In the genomic region with DNA sequence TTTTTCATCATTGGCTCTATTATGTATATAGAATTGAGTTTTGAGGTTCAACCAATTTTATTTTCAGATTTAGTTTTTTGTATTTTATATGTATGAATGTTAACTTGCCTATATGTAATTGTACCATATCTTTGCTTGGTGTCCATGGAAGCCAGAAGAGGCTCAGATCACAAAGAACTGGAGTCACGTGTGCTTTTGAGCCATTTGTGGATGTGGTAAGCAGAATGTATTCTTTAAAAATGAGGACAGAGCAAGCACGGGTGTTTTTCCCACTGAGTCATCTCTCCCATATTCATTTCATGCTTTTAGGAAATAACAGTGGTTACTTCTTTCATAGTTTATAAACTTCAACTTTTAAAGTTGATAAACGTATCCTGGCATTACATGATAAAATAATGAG, we compare ENCODE assay signal across 27 mouse cellular contexts.
"Had no signal": no experiment of that assay in that cellular context is flagged by ENCODE, and none has a peak within 500 bp of the region (broad histone marks: within the 10 kb centered on the region; RNA-seq: fewer than 3 reads in every experiment).

No protein-coding gene starts in this region.

- DNase-seq: gastrocnemius, adult 2 months; gastrocnemius, postnatal 10 days; gastrocnemius, postnatal 25 days; heart, adult 18-20 months; heart, postnatal 14 days; heart, postnatal 36 days; kidney, adult 11 months; kidney, adult 2 months; kidney, adult 9 months; kidney, postnatal 14 days; kidney, postnatal 36 days; layer of hippocampus, adult 9-11 months; layer of hippocampus, postnatal 36 days; liver; liver, embryonic 13.5 days had no signal

- H3K27ac ChIP-seq: gastrocnemius, adult 2 months; heart, embryonic 13.5 days; heart, embryonic 15.5 days; hindbrain, embryonic 13.5 days; hindbrain, embryonic 15.5 days; hindbrain, postnatal 0 days; kidney, embryonic 15.5 days; kidney, postnatal 0 days; limb, embryonic 10.5 days; limb, embryonic 12.5 days; liver, embryonic 13.5 days; liver, embryonic 15.5 days had no signal

- H3K9me3 ChIP-seq: heart, embryonic 13.5 days; heart, embryonic 15.5 days; hindbrain, embryonic 13.5 days; hindbrain, embryonic 15.5 days; kidney, embryonic 15.5 days; limb, embryonic 10.5 days; limb, embryonic 12.5 days; liver, embryonic 13.5 days; liver, embryonic 15.5 days had no signal

- H3K36me3 ChIP-seq: heart, embryonic 13.5 days; heart, embryonic 15.5 days; hindbrain, embryonic 13.5 days; hindbrain, embryonic 15.5 days; kidney, embryonic 15.5 days; limb, embryonic 10.5 days; limb, embryonic 12.5 days; liver, embryonic 13.5 days; liver, embryonic 15.5 days had no signal

- H3K27me3 ChIP-seq: heart, embryonic 13.5 days; heart, embryonic 15.5 days; hindbrain, embryonic 13.5 days; hindbrain, embryonic 15.5 days; kidney, embryonic 15.5 days; limb, embryonic 12.5 days; liver, embryonic 13.5 days; liver, embryonic 15.5 days had no signal

- H3K4me2 ChIP-seq: heart, embryonic 11.5 days; heart, embryonic 13.5 days; heart, embryonic 15.5 days; hindbrain, embryonic 13.5 days; hindbrain, embryonic 15.5 days; kidney, embryonic 15.5 days; limb, embryonic 12.5 days; liver, embryonic 11.5 days; liver, embryonic 13.5 days; liver, embryonic 15.5 days had no signal

- H3K4me3 ChIP-seq: gastrocnemius, adult 2 months; heart, embryonic 13.5 days; heart, embryonic 15.5 days; hindbrain, embryonic 13.5 days; hindbrain, embryonic 15.5 days; kidney, embryonic 15.5 days; limb, embryonic 10.5 days; limb, embryonic 12.5 days; liver, embryonic 13.5 days; liver, embryonic 15.5 days had no signal

- H3K4me1 ChIP-seq: heart, embryonic 13.5 days; heart, embryonic 15.5 days; hindbrain, embryonic 13.5 days; hindbrain, embryonic 15.5 days; kidney, embryonic 15.5 days; limb, embryonic 10.5 days; limb, embryonic 12.5 days; liver, embryonic 13.5 days; liver, embryonic 15.5 days had no signal
